Mouse (Mus musculus) MEL-GATA-1-ER (cell line): ENCODE measurements around the gene Cubn.

Source experiments
- DNase-seq: peaks from one replicate; pipeline ENCODE4 v3.0.0-alpha.2; 2012; ENCODE audit warnings: low read depth; ENCODE audit errors: extremely low read depth

The Cubn gene

GRCm38 (mm10) chr2:13491734-13492133, at the start of gene Cubn:
TSS of gene Cubn (minus strand) at chr2:13491813.
- DNase-seq: no peak

DNA sequence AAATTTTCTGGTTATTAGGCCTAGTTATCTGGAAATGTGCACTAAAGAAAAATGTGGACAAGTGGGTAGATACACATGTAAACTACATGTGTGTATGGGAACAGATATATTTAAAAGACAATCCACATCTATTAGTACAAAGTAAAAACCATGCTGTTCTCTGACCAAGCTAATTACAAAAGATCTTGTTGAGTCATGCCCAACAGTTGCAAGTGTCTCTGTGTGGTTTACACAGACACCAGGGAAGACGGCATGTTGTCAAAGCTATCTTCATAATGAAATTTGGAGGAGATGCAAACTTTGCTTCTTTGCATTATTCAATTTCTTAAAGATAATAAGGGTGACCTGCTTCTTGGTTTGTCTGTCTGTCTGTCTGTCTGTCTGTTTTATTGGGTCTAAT, 48.2 kb upstream of the Cubn start:
- no peak for DNase-seq

DNA sequence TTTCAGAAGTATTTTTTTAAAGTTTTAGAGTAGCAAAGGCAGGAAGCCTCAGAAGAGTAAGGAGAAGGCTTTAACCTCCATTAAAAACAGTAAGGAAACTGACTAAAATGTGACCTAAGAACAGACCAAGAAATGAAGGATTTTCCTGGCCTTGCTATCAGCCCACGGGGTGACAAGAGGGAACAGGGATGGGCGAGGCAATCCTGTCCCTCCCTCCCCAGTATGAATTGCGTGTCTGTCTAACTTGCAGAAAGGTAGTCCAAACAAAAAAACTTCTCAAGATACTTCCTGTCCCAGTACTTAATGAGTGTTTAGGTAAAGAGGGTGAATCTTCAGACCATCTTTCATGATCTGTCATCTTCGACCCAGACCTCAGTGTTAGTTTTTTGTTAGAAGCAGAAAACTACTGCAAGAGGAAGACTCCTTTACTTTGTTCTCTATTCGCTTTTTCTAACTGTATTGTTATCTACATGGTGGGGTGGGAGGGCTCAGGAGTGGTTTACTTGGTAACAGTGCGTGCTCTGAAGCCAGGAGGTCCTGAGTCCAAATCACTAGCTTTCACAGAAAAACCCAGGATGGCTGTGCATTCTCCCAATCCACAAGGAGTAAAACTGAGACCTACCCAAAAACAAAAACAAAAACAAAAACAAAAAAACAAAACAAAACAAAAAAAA, 47.2 kb upstream of the Cubn start:
- peak; percentile 46 for DNase-seq

DNA sequence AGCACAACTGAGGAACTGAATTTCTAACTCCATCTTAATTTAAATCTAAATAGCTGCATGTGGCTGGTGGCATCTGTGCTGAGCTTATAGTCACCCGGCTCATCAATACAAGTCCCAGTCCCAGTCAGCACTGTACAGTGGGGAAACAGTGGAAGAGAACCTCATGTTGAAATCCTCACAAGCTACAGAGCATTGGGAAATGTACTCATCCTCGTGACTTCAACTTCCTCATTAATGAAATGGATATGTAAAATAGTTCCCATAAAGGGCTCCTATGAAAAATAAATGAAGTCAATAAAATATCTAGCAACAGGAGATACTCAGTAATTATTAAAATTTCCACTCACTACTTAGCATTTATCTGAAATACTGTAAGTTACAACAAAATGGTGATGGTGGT, 46.6 kb upstream of the Cubn start:
- DNase-seq: peak; percentile 53

GRCm38 (mm10) chr2:13537733-13538132, 46.1 kb upstream of the Cubn start:
- peak; percentile 31 for DNase-seq

GRCm38 (mm10) chr2:13536747-13537146, 45.1 kb upstream of the Cubn start:
- no peak for DNase-seq

GRCm38 (mm10) chr2:13530639-13531038, 39.0 kb upstream of the Cubn start:
- DNase-seq: no peak

DNA sequence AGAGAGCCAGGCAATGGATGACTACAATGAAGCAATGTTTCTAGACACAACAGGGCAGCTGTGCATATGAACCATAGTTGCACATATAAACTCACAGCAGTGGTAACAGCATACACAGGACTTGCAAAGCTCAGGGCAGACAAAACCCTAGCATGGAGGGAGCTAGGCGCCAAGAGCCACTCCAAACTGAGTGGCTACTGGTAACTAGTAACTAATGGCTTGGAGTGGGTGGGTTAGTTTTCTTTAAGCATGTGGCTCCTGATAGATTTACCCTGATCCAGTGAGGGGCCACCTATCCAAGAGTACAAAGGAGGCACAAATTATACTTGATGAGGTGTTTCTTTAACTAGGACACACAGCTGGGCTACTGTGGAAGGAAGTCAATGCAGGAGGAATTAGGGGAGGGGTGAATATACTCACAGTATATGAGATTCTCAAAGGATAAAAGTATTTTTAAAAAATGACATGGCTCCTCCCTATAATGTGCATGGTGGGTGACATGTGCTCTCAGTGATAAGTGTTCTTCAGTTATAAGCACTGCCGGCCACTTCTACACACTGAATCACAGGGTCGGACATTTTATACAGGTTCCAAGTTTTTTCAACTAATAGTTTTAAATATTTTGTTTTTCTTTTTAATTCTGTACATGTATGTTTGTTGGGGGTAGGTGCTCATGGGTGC, 37.8 kb upstream of the Cubn start:
- no peak for DNase-seq

- DNase-seq: no peak
Measured at GRCm38 (mm10) chr2:13527531-13527930, 35.9 kb upstream of the Cubn start.

GRCm38 (mm10) chr2:13527125-13527524, 35.5 kb upstream of the Cubn start:
- DNase-seq: no peak

DNA sequence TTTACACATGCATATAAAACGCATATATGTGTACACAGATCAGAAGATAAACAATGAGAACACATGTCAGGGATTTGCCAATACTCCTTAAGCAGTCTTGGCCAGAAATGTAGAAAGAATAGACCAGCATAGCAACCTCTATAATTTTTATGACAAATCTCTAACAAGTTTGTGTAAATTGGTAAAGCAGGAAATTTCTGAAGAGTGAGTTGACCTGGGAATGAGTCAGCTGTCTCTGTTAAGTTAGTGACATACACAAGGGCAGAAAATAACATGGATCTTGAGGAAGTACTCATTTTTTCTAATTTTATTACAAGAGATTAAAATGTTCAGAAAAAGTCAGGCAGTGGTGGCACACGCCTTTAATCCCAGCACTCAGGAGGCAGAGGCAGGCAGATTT, 34.6 kb upstream of the Cubn start:
- DNase-seq: no peak

- DNase-seq: peak; percentile 82
Measured at GRCm38 (mm10) chr2:13523540-13524456, 32.2 kb upstream of the Cubn start.

- no peak for DNase-seq
Measured at GRCm38 (mm10) chr2:13522106-13522505, 30.5 kb upstream of the Cubn start.

DNA sequence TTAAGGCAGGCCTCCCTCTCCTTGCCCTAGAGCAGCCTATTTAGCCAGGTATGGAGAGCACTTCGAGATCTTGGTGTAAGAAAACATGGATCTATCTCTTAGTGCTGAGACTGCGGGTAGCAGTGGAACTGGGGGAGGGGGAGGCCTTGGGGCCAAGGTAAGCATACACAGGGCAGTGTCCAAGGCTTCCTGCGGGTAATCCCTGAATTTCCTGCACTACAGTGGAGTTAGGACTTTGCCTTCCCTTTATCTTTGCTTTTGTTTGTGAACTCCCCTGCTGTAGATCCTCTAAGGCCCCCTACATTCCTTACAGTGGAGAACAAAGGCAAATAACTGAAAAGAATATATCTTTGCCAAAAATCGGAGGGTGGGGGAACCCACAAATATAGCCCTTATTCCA, 23.3 kb upstream of the Cubn start:
- DNase-seq: no peak

GRCm38 (mm10) chr2:13502717-13503116, 11.1 kb upstream of the Cubn start:
- no peak for DNase-seq

DNA sequence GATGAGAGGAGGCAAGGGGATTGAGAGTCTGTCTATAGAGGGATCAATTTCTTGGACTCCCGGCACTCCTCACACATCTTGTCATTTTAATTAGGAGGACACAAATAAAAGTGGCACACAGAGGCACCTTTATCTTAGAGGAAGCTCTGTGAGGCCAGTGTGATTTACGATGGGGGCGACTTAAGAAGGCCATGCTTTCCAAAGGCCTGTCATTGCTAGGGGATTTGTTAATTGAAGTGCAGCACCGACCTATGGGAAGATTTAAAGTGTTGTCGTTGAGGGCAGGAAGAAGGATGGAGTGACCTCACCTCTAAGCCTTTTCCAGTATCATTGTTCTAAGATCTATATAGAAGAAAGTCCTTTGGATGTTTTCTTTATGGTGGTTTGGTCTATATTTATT, 9.9 kb upstream of the Cubn start:
- no peak for DNase-seq

- no peak for DNase-seq
Measured at GRCm38 (mm10) chr2:13500298-13500999, 8.8 kb upstream of the Cubn start.

- DNase-seq: no peak
Measured at GRCm38 (mm10) chr2:13499196-13499595, 7.6 kb upstream of the Cubn start.

GRCm38 (mm10) chr2:13496087-13496486, 4.5 kb upstream of the Cubn start:
- no peak for DNase-seq

GRCm38 (mm10) chr2:13492927-13493326, 1.3 kb upstream of the Cubn start:
- no peak for DNase-seq

GRCm38 (mm10) chr2:13490480-13490879, 1.1 kb downstream of the Cubn start:
- no peak for DNase-seq

DNA sequence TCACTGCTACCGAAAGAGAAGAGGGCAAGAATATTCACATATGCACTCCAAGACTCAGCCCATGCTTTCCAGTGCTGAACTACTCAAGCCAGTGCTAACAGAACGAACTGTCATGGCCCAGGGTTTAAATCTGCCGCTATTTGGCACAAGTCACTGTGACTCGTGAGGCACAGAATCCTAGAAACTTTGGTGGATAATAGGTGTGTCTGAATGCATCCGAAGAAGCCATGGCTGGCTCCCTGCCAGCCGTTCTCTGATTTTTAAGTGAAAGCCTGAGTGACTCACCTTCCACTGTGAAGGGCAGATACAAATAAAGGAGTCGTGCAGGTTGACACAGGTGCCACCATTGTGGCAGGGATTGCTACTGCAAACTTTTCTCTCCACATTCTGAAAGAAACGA, 5.1 kb downstream of the Cubn start:
- DNase-seq: no peak
